Mouse (Mus musculus) ovary, adult 18-20 months (tissue): ENCODE measurements at regions not wholly inside any gene's neighbourhood (a gene's known extent, or its start where the extent isn't known, plus 50 kb on each side); places are given as distances from the start of the nearest gene placed in this dataset.

Experiments
- DNase-seq: peaks from one replicate; pipeline ENCODE4 v3.0.0; 2022; ENCODE audit warnings: low spot score, mixed read lengths

DNA sequence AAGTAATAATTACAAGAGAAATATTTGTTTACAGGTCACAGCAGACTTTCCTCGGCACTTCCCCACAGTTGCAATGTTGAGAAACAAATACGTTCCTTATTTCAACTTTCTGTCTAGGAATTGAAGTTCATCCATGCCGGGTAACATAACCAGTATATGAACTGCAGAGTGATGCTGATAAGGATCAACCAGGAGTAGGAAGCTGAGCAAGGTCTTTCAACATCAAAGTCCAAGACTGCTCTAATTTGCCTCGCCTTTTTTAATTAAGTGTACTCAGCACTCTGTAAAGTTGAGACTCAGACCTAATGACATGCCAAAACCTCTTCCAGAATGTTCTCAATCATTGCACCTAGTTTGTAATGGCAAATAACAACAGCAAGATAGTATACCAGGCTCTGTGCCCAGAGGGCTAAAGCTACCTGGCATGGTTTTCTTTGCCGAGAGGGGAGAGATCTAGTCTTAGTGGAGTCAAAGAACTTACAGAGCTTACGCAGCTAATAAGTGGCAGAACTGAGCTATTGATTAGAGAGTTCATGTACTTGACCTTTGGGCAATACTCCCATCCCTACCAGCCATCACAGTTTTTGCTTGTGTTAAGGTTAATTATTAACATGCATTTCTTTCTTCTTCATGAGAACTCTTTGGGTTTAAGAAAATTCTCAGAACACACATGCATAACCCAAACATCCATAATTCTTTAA, 131.6 kb upstream of the BC052040 start:
- DNase-seq = no peak

DNA sequence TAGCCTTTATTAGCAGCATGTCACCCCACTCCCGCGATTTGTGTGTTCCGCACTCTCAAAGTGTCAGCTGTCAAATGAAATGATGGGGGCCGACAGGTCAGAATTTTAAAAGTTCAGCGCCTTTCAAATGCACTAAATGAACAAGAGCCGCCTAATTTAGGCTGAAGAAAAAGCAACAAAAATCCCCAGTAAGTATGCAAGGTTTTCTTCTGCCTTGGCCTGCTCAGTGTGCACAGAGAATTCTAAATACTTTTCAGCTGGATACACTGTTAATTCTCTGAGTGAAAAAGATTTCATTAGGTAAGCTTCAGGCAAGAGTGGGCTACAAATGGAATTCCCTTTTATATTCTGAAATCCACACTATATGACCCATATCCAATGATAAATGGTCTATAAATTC, 125.9 kb upstream of the BC052040 start:
- no peak for DNase-seq

DNA sequence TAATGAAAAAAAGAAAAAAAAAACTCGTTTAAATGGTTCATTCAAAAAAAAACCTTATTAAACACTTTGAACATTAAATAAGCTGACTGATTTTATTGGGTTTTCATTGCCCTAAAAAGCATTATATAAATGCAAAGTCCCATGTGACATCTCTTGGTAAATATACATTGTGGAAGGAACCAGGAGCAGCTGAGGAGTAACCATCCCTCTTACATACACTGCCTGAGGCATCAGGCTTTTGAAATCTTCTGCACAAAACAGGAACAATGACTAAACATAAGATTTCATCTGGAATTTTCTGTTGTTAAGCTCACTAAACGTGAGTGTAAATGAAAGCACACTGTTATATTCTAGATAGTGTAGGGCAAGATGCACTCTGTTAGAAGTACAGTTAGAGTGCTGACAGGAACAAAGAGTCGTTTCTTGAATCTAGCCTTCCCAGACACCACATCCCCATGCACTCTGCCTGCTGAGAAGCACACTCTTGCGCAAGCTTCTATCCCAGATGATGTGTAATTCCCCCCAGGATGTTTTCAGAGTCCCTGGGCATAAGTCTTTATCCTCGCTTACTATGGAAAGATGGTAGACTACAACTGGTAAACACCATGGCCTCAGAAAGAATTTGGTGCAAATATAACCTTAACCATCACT, 125.0 kb upstream of the BC052040 start:
- DNase-seq = no peak

DNA sequence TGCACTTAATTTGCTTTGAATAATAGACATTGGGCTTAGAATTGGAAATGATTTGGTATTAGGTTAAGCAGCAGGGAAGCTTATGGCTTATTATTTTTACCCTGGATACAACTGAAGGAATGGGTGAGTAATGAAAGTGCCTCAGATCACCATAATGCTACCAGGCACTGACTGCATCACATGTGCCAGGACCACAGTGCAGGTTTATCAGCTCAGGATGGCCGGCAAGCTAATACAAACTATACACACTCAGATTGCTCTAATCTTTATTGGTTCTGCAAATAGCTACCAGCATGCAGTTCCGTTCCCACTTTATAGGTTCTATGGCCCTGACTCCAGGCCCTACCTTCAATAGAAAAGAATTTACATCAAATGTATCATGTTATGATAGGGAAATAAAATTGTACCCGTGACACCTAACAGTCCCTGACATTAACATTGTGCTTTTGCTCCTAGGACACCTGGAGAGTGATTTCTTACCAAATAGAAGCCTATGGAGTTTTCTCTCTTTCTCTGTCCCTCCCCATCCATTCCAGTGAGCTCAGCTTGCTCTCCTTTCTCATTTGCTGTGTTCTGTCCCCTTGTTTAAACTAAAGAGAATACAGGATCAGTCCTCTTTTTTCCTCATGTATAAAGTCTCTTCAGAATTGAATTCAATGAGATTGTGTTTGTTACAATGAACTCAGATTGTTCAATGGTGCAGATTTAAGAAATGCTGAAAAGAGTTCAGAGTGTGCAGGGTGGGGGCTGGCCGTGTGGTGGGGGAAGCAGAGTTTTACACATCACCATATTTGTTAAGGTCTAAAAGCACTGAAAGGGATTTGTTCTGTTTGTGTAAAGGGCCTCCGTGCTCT, 121.3 kb upstream of the BC052040 start:
- DNase-seq = no peak

DNA sequence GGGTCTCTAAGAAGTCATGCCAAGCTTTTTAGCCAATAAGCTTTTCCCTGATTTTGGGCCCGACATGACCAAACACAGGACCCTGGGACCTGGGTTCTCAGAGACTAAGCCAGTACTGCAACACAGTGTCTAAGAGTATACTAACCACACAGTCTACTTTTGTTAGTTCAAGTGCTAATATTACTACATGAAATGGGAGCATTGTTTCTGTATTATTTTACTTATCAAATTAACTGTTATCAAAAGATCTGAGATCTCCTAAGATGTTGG, 120.7 kb upstream of the BC052040 start:
- DNase-seq = no peak

DNA sequence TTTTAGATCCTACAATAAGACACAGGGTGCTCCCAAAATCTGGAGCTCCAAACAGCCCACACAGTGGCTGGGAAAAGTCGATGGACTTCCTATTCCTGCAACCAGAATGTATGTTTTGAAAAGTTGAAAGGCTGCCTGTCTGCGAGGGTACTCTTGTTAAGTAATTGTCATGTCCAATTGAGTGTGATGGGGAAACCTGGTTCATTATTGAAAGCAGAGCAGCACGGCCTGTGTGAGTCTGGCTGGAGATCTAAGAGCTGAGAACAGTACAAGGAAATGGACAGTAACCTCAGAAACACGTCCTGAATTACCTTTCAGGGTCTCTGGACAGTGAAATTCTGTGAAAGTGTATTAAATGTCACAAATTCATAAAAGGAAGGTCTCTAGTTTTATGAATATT, 115.3 kb upstream of the BC052040 start:
- DNase-seq = no peak

DNA sequence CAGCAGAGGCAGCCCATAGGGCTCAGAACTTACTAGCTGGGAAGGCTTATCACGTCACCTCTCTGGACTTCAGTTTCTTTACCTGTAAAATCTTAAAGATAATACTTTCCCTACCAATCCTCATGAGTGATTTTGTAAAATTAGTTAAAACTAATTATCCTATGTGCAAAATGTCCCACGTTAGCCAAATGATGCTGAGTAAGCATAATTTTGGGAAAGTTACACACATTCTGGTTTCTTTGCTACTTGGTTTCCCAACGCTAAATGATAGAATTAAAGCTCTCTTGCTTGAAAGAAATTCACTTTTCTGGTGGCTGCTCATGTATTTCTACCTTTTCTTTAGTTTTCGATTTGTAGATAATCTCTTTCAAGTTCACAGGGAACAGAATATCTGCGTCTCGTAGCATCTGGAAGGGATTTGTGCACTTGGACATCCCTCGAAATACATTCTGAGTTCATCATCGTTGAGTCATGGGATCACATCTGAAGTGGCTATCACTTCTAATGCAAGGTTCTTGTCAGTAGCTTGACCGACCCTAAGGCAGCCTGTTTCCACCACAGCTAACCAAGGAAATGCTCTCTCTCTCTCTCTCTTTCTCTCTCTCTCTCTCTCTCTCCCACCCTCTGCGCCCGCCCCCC, 114.3 kb upstream of the BC052040 start:
- DNase-seq = no peak

DNA sequence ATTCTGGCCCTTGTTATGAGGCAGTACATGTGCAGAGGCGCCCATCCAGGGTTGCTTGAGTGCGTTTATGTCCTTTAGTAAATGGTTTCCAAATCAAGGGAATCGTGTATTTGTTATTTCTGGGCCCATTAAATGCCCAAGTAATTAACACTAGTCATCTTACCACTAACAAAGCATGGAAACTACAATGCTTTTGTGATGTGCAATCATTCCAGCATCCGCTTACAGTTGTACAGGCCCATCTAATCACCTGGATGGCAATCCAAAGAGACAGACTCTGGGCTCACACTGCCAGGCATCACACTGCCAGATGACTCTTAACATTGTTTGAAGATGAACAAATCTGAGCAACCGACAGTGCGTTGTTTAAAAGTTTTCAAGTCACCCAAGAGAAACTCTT, 113.6 kb upstream of the BC052040 start:
- no peak for DNase-seq

DNA sequence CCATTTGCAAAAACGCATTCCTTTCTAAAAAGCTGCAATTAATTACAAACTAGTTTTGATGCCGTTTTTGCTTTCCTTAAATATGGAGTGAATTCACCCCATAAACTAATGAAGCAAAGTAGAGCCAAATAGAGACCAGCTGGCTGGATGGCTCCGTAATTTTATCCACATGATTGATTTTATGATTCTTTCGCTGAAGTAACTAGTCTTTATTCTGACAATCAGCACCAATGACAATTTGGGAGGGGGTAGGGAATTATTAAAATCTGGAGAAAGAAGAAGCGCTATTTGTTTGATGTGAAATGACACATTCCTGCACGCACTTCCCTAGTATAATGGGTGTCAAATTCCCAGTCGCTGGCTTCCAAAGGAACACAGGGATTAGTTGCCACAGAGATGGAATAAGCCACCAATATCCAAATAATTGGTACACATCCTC, 113.0 kb upstream of the BC052040 start:
- no peak for DNase-seq

DNA sequence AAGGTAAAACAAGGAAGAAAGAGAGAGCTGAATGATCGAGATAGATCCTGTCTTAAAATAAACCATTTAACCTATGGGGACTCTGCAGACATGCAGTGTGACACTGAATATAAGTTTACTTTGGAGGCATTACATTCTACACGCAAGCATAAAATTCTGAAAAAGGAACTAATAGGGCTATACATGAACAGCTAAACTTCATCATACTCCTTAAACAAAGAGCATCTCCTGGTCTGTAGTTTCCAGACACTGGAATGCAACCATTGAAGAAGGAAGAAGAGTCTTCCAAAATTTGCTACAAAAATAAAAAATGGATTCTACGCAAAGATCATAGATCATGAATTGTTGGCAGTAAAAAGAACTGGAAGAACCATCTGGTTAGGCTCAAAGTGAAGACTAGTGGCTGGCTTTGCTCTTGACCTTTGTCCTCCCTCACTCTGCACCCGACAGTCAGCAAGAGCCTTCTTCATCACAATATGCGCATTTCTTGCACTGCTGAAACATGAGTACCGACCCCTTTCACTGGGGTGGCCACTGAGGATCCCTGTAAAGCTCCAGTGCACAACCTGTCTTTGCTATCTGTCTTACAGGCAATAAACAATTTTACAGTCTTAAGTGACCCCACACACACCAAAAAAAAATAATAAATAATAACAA, 112.2 kb upstream of the BC052040 start:
- DNase-seq = no peak

DNA sequence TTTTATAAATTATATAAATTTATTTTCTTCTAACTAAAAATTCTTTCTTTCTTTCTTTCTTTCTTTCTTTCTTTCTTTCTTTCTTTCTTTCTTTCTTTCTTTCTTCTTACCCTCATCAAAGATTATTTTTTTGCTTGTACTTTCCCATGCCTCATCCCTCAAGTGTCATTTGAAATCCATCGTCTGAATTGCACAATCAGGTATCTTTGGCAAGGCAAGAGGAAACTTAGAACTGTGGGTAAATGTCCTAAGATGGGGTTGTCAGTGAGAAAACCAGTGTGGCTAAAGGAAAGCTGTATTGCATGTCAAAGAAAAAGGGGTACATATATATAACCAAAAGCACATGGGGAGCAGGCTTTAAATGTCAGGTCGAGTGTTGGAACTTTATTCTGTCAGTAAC, 109.1 kb upstream of the BC052040 start:
- DNase-seq = no peak

DNA sequence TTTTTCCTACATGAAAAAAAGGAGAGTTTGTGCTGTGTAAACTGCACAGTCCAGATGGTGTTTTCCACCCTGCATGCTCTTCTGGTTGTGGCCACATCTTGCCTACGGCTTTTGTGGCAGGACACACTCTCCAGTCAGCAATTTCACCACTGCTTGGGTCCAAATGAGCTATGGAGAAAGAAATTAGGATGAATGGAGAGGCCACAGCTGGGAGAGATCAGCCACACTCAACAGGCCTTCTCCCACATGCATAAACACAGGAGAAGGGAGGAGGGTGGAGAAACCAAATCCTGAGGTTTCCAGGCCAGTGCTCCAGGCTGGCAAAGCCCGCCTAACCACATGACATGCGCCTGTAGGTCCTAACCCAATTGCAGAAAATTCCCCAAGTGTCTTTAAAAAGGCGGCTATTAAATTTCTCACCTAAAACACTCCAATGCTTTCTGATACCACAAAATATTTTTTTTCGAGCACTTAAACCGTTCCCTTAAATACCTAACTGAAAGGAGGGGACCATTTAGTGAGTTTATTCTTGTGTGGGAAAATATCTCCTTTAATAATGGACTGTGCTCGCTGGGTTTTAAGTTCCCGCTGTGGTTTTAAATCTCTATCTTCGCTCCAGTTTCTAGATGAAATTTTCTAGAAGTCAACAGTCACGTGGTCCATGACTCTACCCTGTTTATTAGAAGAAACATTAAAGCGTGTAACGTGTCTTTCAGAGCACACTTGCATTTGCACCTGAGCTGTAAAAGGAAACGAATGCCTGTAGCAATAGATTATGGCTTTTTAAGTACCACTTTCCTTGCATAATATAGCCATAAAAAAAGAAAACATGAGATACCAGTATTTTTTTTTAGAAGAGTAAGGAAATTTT, 97.9 kb upstream of the BC052040 start:
- peak; percentile 1 for DNase-seq

DNA sequence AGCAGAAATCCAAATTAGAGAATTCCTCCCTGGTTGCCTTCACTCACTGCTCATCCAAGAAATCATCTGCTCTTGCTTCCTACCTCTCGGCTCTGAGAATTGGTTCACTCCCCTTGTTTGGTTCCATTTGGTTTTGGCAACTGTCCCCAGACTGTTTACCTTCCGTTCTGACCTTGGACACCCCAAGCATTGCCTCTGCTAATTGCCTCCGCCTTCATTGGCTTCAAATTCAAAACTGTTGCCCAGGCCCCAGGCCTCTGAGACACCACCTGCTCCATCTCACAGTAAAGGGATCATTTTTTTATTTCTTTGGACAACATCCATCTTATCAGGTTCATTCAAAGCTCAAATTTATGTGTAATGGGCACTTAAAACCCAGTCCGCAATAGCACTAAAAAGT, 93.1 kb upstream of the BC052040 start:
- DNase-seq = peak; percentile 32

DNA sequence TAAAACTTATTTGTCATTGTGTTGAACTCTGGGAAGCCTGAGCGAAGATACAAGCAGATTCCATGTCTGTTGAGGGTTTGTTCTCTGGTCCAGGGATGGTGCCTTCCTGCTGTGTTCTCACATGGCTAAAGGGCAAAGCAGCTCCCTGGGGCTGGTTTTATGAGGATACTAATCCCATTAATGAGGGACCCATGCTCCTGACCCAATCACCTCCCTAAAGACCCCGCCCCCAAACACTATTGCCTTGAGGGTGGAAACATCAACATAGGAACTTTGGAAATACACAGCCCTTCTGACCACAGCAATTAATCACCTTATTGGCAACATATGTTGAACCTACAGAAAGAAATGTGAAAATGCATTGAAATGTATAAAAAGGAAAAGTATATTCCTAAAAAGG, 88.5 kb upstream of the BC052040 start:
- DNase-seq = no peak

DNA sequence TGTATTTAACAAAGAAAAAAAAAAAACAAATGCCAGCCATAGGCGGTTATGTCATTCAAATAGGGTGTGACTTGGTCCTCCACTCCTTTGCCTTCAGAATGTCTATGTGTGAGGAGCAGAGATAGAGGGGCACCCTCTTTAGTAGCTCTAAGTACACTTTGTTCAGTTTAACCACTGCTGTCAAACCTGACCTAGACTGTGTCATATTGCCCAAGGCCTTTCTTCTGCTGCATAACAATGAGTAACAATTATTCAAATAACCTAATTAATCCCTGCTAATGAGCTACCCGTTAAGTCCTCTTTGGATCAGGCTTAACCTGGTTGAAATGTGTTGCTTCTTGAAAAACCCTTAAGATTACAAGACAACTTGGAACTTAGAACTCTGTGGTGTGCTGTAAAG, 81.6 kb upstream of the BC052040 start:
- DNase-seq = no peak

DNA sequence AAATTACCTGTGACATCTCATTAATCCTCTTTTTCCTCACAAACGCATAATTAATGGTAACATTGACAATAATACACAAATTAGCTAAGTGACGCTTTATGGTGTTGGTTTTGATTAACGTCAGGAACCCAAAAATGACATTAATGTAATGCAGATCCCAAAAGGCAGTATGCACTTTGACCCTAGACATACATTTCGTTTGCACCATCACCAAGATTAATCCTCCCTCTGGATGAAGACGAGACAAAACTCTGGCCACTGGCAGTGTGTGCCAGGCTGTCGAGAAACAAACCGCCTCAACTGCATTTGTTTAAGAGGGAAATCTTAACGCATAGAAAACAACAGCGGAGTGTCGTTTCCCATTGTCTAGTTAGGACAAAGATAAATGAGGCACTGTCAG, 72.0 kb upstream of the BC052040 start:
- DNase-seq = no peak

DNA sequence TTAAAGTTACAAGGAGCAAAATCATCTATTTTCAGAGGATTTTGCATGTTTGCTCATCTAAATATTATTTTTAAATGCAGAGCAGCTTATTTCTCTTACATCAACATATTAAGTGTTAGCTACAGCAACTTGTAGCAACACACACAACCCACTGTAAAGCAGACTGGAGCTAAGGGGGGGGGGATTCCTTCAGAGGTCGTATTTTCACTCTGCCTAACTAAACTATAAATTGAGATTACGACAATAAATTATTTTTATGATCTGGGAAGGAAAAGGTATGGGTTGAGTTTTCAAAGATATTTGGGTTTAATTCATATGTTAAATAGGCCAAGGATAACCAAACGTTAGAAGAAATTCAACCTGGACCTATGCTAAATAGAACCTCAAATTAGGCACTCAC, 70.4 kb upstream of the BC052040 start:
- no peak for DNase-seq

DNA sequence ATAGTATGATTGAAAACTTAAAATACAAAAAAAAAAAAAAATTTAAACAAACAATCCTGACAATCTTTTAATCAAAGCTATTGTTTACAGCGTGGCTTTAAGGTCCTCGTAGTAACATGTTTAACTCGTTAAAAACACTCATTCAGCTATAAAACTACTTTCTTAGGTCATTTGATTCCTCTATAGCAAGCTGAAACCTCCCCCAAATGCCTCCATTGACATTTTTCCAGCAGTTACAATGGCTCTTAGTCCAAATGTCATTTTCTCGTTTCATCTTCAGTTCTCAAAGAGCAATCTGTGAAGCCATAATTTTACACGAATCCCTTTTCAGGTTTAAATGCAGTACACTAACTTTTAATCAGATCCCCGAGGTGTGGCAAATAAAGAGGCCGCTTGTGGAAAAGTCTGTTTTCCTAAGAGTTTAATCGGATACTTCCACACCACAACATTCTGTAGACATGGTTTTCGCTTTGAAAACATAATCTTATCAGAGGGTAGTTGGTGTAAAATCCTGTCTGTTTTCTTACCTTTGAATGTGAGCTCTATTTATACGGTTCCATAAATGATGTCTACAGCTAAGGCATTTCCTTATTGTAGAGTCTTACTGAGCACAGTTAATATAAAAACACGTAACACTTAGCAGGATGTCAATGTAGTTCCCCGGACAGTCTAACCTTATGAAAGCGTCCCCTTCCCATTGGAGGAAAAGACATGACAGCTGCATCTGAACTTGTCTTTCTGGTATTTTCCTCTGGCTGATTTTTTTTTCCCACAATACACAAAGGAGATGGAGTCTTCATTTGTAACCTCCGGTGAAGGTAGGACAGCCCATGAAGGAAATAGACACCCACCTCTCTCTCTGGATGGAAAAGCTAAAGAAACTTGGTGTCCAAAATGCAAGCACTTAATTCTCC, 69.6 kb upstream of the BC052040 start:
- no peak for DNase-seq

DNA sequence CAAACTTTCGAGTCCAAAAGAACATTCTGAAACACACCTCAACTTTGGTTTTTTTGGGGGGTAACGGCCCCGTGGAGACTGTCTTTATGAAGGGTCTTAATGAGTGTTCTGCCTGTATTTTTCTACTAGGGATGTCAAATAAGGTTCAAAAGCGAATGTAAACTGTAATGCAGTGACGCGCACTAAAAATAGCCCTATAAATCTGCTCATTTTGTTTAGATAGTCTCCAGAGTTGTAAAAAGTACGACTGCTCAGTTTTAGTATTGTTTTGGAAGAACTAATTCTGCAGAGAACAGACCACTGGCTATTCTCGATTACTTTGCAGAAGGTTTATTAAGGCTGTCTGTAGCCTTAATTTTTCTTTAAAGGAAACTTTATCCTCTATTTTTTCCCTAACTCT, 68.6 kb upstream of the BC052040 start:
- DNase-seq = no peak

DNA sequence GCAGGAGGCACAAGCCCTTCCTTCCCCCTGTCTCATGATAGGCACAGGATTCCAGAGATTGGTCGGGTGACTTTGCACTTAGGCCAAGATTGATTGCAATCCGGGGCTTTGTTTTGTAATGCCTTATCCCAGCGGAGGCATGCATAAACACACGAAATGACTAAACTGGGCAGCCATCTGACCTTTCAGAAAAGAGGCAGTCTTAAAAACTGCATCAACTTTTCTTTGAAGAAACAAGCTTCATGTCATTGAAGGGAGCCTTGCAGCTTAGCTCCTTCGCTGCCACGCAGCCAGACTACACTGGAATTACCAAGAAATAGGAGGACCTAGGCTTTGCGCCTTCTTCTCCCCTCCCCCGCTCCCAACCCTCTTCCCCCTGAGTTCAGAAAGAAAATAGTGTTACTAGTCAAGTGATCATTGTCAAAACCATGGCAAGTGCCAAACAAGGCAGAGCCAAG, 67.7 kb upstream of the BC052040 start:
- no peak for DNase-seq
